Mouse (Mus musculus): Measurements from ENCODE around the gene Vwa3b.

Vwa3b gene

GRCm38 (mm10) chr1:37124696-37125349, 98.4 kb downstream of the Vwa3b start:
- in situ Hi-C loops (cut with MboI), result no loop called here

- in situ Hi-C loops (cut with MboI), result no loop called here
These were observed 103.7 kb downstream of the Vwa3b start for GRCm38 (mm10) chr1:37130012-37130570.

GRCm38 (mm10) chr1:37131146-37131545, 104.8 kb downstream of the Vwa3b start:
- in situ Hi-C loops (cut with MboI), result no loop called here

- in situ Hi-C loops (cut with MboI), result no loop called here
These were observed 106.0 kb downstream of the Vwa3b start for GRCm38 (mm10) chr1:37132433-37132832.

- in situ Hi-C loops (cut with MboI), result no loop called here
These were observed 119.6 kb downstream of the Vwa3b start for GRCm38 (mm10) chr1:37145966-37146365.

- in situ Hi-C loops (cut with MboI), result no loop called here
These were observed 123.5 kb downstream of the Vwa3b start for GRCm38 (mm10) chr1:37149866-37150265.

GRCm38 (mm10) chr1:37151896-37152295, 125.5 kb downstream of the Vwa3b start:
- in situ Hi-C loops (cut with MboI), result no loop called here

- in situ Hi-C loops (cut with MboI), result no loop called here
These were observed 139.7 kb downstream of the Vwa3b start for GRCm38 (mm10) chr1:37166066-37166465.

GRCm38 (mm10) chr1:37167918-37168317, 141.5 kb downstream of the Vwa3b start:
- in situ Hi-C loops (cut with MboI), result no loop called here

- in situ Hi-C loops (cut with MboI), result no loop called here
These were observed 151.5 kb downstream of the Vwa3b start for GRCm38 (mm10) chr1:37177874-37178273.

GRCm38 (mm10) chr1:37179852-37180251, 153.5 kb downstream of the Vwa3b start:
- in situ Hi-C loops (cut with MboI), result no loop called here

GRCm38 (mm10) chr1:37187050-37187449, 160.7 kb downstream of the Vwa3b start:
- in situ Hi-C loops (cut with MboI), result no loop called here

GRCm38 (mm10) chr1:37194607-37195006, 168.2 kb downstream of the Vwa3b start:
- in situ Hi-C loops (cut with MboI), result no loop called here

- in situ Hi-C loops (cut with MboI), result no loop called here
These were observed 175.0 kb downstream of the Vwa3b start for GRCm38 (mm10) chr1:37201406-37201805.

GRCm38 (mm10) chr1:37207743-37208142, 181.3 kb downstream of the Vwa3b start:
- in situ Hi-C loops (cut with MboI), result no loop called here

GRCm38 (mm10) chr1:37212375-37212774, 186.0 kb downstream of the Vwa3b start:
- in situ Hi-C loops (cut with MboI), result no loop called here

GRCm38 (mm10) chr1:37214144-37214543, 187.7 kb downstream of the Vwa3b start, which contains the start of gene Cnga3:
Gene Cnga3, plus strand, starts transcription at chr1:37214434.
- in situ Hi-C loops (cut with MboI), result no loop called here

GRCm38 (mm10) chr1:37218386-37218785, 192.0 kb downstream of the Vwa3b start:
- in situ Hi-C loops (cut with MboI), result no loop called here

- in situ Hi-C loops (cut with MboI), result no loop called here
These were observed 193.2 kb downstream of the Vwa3b start for GRCm38 (mm10) chr1:37219593-37219992.

GRCm38 (mm10) chr1:37220134-37220907, 193.9 kb downstream of the Vwa3b start:
- in situ Hi-C loops (cut with MboI), result no loop called here

GRCm38 (mm10) chr1:37222002-37222401, 195.6 kb downstream of the Vwa3b start:
- in situ Hi-C loops (cut with MboI), result no loop called here

- in situ Hi-C loops (cut with MboI), result no loop called here
These were observed 204.0 kb downstream of the Vwa3b start for GRCm38 (mm10) chr1:37230404-37230803.

- in situ Hi-C loops (cut with MboI), result no loop called here
These were observed 204.9 kb downstream of the Vwa3b start for GRCm38 (mm10) chr1:37231295-37231701.
